Mouse (Mus musculus) midbrain, embryonic 11.5 days (tissue): ENCODE measurements around the gene Zkscan6. TPM values are rescaled to one million over a fixed set of nuclear protein-coding genes. Genes with fewer than 3 reads are reported as not detected.
A peak's percentile ranks its signal among the peaks of the same experiment; 100 is the strongest.

Experiments
- ATAC-seq: fragments of 200-750 bp; cut with Nextera tagmentation; 2 replicates; pipeline ENCODE4 v1.8.0; 2017; ENCODE audit warnings: moderate TSS enrichment, moderate library complexity; ENCODE audit not compliant: low FRiP score
- DNase-seq: peaks from one replicate; pipeline ENCODE4 v3.0.0; 2015; ENCODE audit warnings: low spot score; ENCODE audit errors: missing footprints
- H3K27ac ChIP-seq: fragments of 300-500 bp; sonication (generic); 2 replicates; pipeline ENCODE4 v1.5.1; 2014; ENCODE audit warnings: low read depth, low read length
- H3K27me3 ChIP-seq: fragments of 300-500 bp; sonication (generic); 2 replicates; pipeline ENCODE4 v1.6.1; 2014; ENCODE audit warnings: mild to moderate bottlenecking, low read length, moderate library complexity, mixed read lengths; ENCODE audit not compliant: control insufficient read depth, insufficient read depth
- H3K36me3 ChIP-seq: fragments of 300-500 bp; sonication (generic); 2 replicates; pipeline ENCODE4 v1.6.1; 2014; ENCODE audit warnings: mild to moderate bottlenecking, low read length, moderate library complexity, mixed read lengths; ENCODE audit not compliant: control insufficient read depth, insufficient read depth
- H3K4me1 ChIP-seq: fragments of 300-500 bp; sonication (generic); 2 replicates; pipeline ENCODE4 v1.6.1; 2014; ENCODE audit warnings: low read length; ENCODE audit not compliant: control insufficient read depth, insufficient read depth
- H3K4me2 ChIP-seq: fragments of 300-500 bp; sonication (generic); 2 replicates; pipeline ENCODE4 v1.6.1; 2014; ENCODE audit warnings: mild to moderate bottlenecking, moderate library complexity
- H3K4me3 ChIP-seq: fragments of 300-500 bp; sonication (generic); 2 replicates; pipeline ENCODE4 v1.5.1; 2014; ENCODE audit warnings: low read depth, low read length
- H3K9ac ChIP-seq: fragments of 300-500 bp; sonication (generic); 2 replicates; pipeline ENCODE4 v1.6.1; 2014; ENCODE audit warnings: low read length
- H3K9me3 ChIP-seq: fragments of 300-500 bp; sonication (generic); 2 replicates; pipeline ENCODE4 v1.6.1; 2016; ENCODE audit warnings: low read length; ENCODE audit not compliant: control insufficient read depth
- WGBS: fragments of 180-500 bp; shearing (Covaris S2); extraction: QIAGEN DNeasy Blood & Tissue Kit; methylation state at CpG from one replicate; pipeline ENCODE4 v1.1.7; 2014; 5-methylcytosine and 5-hydroxymethylcytosine counted together
- polyA plus RNA-seq: library from polyadenylated mRNA; unstranded; fragments of >200 nt; fragmentation: Nextera tagmentation; extraction: Ambion mirVana; gene quantifications from 2 replicates; pipeline ENCODE4 v1.2.1, GENCODE M21; 2014

Zkscan6 gene
- polyA plus RNA-seq, 1 experiment from 2014 or later = 13.6 TPM

DNA sequence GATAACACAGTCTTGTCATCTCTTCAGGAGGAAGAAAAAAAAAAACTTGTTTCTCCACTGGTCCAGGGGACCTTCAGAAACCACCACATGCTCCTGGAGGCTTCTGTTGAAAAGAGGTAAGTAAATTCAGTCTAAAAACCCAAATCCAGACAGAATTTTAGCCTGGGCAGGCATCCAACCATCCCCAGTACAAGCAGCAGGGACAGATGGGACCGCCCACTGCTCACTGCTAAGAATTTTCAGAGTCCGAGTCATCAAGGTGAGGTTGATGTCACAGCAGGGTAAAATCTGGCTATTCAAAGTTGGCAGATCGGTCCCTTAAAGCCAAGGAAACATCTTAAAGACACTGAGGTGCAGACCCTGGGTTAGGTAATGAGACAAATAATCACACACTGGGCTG, 5.1 kb upstream of the Zkscan6 start:
- no peak overlapping the region for H3K4me2 ChIP-seq
- DNase-seq = no peak
- no peaks in the 10 kb centered on the region for H3K27me3 ChIP-seq
- H3K4me3 ChIP-seq = no peak overlapping the region
- WGBS = 73% methylated on average over 3 of the region's 3 CpGs
- H3K9me3 ChIP-seq = no peaks in the 10 kb centered on the region
- H3K27ac ChIP-seq = no peak overlapping the region
- H3K4me1 ChIP-seq = no peaks in the 10 kb centered on the region
- no peak overlapping the region for H3K9ac ChIP-seq
- no peaks in the 10 kb centered on the region for H3K36me3 ChIP-seq
- no peak for ATAC-seq

DNA sequence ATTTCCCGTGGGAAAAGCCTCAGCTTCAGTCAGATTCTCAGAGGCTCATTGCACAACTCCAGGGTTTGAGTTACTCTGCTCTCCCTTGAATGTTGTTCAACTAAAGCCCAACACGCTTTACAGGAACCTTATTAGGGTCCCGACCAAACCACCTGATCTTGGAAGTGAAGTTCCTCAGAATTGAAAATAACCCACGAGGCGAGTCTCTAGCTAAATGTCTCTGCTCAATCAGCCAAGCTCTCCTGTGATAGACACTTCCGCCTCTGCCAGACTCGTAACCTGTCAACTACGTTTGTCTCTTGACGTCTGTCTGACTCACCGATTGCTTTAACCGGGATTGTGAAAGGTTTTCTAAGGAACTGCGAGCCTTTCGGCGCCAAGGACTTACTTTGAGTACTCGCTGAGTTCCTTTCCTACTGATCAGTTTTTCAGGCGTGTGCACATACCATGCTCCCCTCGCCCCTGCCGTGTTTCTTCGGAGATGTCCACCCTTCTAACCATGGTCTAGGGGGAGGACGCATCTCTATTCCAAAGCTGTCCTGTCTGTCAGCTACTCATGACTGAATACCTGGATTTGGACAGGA, 562 bp upstream of the Zkscan6 start:
- Histone ChIP-seq H3K27me3 (no peaks in the 10 kb centered on the region), H3K4me2 (peak overlapping the region; percentile 84), H3K9ac (peak overlapping the region; percentile 56), H3K36me3 (no peaks in the 10 kb centered on the region), H3K27ac (no peak overlapping the region), H3K4me3 (peak overlapping the region; percentile 59), H3K4me1 (peaks cover 5% of the 10 kb centered on the region), H3K9me3 (no peaks in the 10 kb centered on the region)
- DNase-seq (no peak), ATAC-seq (no peak; the same call in none of the 2 replicates)
- WGBS = 2% methylated on average over 20 of the region's 20 CpGs

DNA sequence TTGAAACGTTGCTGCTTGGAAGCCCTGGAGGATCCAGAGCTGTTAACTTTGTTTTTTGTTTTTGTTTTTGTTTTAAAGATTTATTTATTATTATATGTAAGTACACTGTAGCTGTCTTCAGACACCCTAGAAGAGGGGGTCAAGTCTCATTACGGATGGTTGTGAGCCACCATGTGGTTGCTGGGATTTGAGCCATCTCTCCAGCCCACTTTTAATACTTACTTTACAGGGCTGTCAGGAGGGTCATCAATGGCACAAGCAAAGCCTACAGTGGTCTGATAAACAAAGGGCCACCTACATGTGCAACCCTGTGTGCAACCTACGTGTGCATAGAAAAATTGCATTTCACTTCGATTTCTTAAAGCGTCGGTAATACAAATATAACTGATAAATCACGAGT, 626 bp downstream of the Zkscan6 start:
- H3K27ac ChIP-seq = 0 out of 2 replicates have a peak overlapping the region, but pooled peaks have one; percentile 60

DNA sequence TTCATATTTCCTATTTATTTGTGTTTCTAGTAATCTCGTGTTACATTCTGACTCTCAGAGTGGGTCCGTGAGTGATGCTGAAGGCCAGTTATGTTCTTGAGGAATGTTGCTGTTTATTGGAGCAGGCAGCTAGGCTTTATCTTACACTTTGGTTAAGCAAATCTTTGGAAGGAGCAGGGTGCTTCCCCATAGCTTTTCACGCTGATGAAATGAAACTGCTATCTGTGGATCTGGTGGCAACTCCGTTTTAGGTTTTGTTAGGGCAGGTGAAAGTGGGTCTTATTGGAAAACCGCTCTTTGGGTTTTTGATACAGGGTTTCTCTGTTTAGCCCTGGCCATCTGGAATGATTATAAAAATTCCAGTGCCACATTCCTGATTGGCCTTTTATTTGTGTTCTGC, 5.1 kb downstream of the Zkscan6 start:
- no peak for DNase-seq
- Histone ChIP-seq H3K4me1 (peaks cover 13% of the 10 kb centered on the region), H3K4me3 (no peak overlapping the region), H3K9ac (no peak overlapping the region), H3K36me3 (0 out of 2 replicates have a peak, but pooled peaks cover 3% of the 10 kb centered on the region), H3K9me3 (no peaks in the 10 kb centered on the region), H3K27ac (no peak overlapping the region), H3K27me3 (no peaks in the 10 kb centered on the region), H3K4me2 (no peak overlapping the region)
- no peak for ATAC-seq
- 20% methylated on average over 5 of the region's 5 CpGs for WGBS

More for the DNA sequence above, 626 bp downstream of the Zkscan6 start:
- Histone ChIP-seq H3K9ac (peak overlapping the region; percentile 67), H3K9me3 (no peaks in the 10 kb centered on the region), H3K4me2 (peak overlapping the region; percentile 56), H3K4me1 (peaks cover 11% of the 10 kb centered on the region), H3K27me3 (no peaks in the 10 kb centered on the region), H3K4me3 (peak overlapping the region; percentile 59), H3K36me3 (no peaks in the 10 kb centered on the region)
- 48% methylated on average over 7 of the region's 7 CpGs for WGBS
- ATAC-seq (no peak; the same call in 1 of the 2 replicates), DNase-seq (no peak)

DNA sequence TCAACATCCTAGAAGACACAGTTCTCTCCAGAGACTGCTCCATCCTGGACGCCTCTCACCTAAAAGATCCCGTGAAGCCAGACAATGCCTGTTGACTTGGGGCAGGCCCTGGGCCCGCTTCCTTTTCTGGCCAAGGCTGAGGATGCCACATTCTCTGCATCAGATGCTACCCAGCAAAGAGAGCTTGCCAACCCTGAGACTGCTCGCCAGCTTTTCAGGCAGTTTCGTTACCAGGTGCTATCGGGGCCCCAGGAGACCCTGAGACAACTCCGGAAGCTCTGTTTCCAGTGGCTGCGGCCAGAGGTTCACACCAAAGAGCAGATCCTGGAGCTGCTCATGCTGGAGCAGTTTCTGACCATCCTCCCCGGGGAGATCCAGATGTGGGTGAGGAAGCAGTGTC, 7.4 kb downstream of the Zkscan6 start:
- WGBS = 93% methylated on average over 9 of the region's 9 CpGs
- no peak overlapping the region for H3K4me2 ChIP-seq
- no peaks in the 10 kb centered on the region for H3K27me3 ChIP-seq
- DNase-seq (no peak), ATAC-seq (no peak)
- H3K4me3 ChIP-seq = no peak overlapping the region
- H3K9ac ChIP-seq = no peak overlapping the region
- H3K27ac ChIP-seq = no peak overlapping the region
- H3K4me1 ChIP-seq = peaks cover 8% of the 10 kb centered on the region; the same call in 1 of the 2 replicates
- H3K9me3 ChIP-seq = no peaks in the 10 kb centered on the region
- 0 out of 2 replicates have a peak, but pooled peaks cover 3% of the 10 kb centered on the region for H3K36me3 ChIP-seq

DNA sequence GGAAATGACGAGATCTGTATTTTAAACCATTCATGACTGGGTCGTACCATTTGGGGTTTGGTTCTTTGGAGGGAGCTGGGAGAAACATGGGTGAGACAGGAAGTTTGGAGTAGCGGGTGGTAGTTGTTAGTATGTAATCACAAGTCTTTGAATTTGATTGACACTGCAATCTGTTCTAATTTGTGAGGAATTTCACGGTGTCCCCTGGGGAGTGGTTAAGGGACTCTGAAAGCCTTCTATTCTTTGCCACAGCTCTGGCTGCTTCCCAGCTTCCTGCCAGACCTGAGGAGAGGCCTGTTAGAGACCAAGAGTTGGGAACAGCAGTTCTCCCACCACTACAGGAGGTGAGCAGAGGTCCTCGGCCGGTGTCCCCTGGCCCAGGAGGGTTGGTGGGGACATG, 9.3 kb downstream of the Zkscan6 start:
- Histone ChIP-seq H3K9ac (no peak overlapping the region), H3K9me3 (no peaks in the 10 kb centered on the region), H3K4me3 (no peak overlapping the region), H3K36me3 (0 out of 2 replicates have a peak, but pooled peaks cover 3% of the 10 kb centered on the region), H3K27ac (no peak overlapping the region), H3K27me3 (no peaks in the 10 kb centered on the region), H3K4me2 (no peak overlapping the region), H3K4me1 (peaks cover 8% of the 10 kb centered on the region; the same call in 1 of the 2 replicates)
- 68% methylated on average over 6 of the region's 6 CpGs for WGBS
- DNase-seq = no peak
- no peak for ATAC-seq

DNA sequence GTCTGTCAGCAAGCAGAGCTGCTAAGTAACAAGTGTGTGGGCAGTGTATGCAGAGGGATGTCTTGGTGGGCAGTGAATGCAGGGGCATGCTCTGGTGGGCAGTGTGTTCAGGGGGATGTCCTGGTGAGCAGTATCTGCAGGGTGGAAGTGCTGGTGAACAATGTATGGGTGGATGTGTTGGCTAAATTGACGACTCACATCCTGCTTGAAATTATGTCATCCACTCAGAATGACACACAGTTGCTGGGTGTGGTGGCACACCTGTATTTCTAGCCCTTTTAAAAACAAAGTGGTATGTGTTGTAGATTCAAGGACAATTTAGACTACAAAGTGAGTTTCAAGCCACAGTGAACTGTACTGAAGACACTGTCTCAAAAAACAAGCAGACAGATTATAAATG, 11.2 kb downstream of the Zkscan6 start:
- Histone ChIP-seq H3K36me3 (peaks cover 6% of the 10 kb centered on the region; the same call in 1 of the 2 replicates), H3K27ac (no peak overlapping the region), H3K4me2 (no peak overlapping the region), H3K27me3 (no peaks in the 10 kb centered on the region), H3K9ac (no peak overlapping the region), H3K4me3 (no peak overlapping the region), H3K4me1 (peaks cover 2% of the 10 kb centered on the region; the same call in 1 of the 2 replicates), H3K9me3 (no peaks in the 10 kb centered on the region)
- no peak for DNase-seq
- ATAC-seq = no peak
- 81% methylated on average over 1 of the region's 1 CpGs for WGBS

DNA sequence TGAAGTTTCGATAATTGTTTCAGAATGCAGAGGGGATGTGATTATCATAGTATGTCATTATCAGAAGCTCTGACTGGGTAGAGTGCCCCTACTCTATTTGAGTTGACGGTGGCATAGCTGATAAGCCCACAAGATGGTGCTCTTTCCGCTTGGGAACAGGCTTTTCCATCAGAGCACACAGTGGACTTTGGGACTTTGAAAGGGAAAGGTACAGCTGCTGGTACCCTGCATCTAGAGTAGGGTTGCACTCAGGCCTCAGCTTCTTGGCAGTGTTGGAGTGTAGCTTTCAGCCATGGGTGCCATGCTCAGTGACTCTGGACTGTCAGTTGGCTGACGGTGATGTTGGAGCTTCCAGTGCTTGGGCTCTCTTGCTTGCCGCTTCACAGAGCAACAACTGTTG, 13.3 kb downstream of the Zkscan6 start:
- Histone ChIP-seq H3K9ac (no peak overlapping the region), H3K4me3 (no peak overlapping the region), H3K9me3 (no peaks in the 10 kb centered on the region), H3K27me3 (no peaks in the 10 kb centered on the region), H3K27ac (no peak overlapping the region), H3K4me2 (no peak overlapping the region), H3K36me3 (peaks cover 3% of the 10 kb centered on the region; the same call in 1 of the 2 replicates), H3K4me1 (peaks cover 2% of the 10 kb centered on the region; the same call in 1 of the 2 replicates)
- DNase-seq (peak; percentile 88), ATAC-seq (no peak)
- WGBS = 66% methylated on average over 5 of the region's 5 CpGs

DNA sequence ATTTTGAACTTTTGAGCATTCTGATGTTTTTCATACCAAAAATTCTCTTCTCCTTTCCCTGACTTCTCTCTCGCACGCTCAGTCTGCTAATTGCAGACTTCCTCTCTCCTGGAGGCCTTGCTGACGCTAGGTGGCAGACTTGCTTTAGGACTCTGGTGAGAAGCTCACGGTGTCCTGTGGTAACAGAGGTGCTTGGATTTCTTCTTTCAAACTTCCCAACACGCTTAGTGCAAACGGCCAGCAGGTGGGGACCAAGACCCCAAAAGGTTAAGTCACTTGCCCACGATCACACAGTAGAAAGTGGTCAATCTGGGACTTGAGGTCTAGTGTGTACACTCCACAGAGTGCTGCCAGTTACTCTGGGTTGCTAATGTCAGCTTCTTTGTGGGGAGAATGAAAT, 13.9 kb downstream of the Zkscan6 start:
- 20% methylated on average over 7 of the region's 7 CpGs for WGBS
- ATAC-seq = peak; percentile 76
- peak; percentile 92 for DNase-seq
- Histone ChIP-seq H3K36me3 (peaks cover 3% of the 10 kb centered on the region; the same call in 1 of the 2 replicates), H3K27me3 (no peaks in the 10 kb centered on the region), H3K4me1 (peaks cover 2% of the 10 kb centered on the region; the same call in 1 of the 2 replicates), H3K9ac (no peak overlapping the region), H3K4me2 (no peak overlapping the region), H3K27ac (no peak overlapping the region), H3K4me3 (no peak overlapping the region), H3K9me3 (no peaks in the 10 kb centered on the region)
